ENCODE assay signal across 8 mouse cellular contexts in genomic region chr9:41446431-41447203, GRCm38 (mm10).
DNase-seq lines count a peak whose midpoint lies in the region; ATAC-seq lines count a peak whose summit lies in the region.

No protein-coding gene starts in this region.

- WGBS in embryonic facial prominence, embryonic 11.5 days, result 63% methylated on average over 9 of the region's 9 CpGs
- WGBS in hindbrain, embryonic 14.5 days, result 31% methylated on average over 9 of the region's 9 CpGs
- 57% methylated on average over 9 of the region's 9 CpGs for WGBS in limb, embryonic 11.5 days

- no peaks in the 10 kb centered on the region for H3K27me3 ChIP-seq in embryonic facial prominence, embryonic 11.5 days (ENCODE audit: control insufficient read depth, insufficient read depth, low read length)
- H3K27me3 ChIP-seq in hindbrain, embryonic 14.5 days (ENCODE audit: control insufficient read depth, insufficient read depth, low read length), result no peaks in the 10 kb centered on the region
- H3K27me3 ChIP-seq in limb, embryonic 11.5 days (ENCODE audit: control insufficient read depth, insufficient read depth, low read length), result no peaks in the 10 kb centered on the region

- H3K4me3 ChIP-seq in embryonic facial prominence, embryonic 11.5 days (ENCODE audit: low read depth, low read length), result no peak overlapping the region
- H3K4me3 ChIP-seq in hindbrain, embryonic 14.5 days (replicated peaks; ENCODE audit: low read length), result no peak overlapping the region
- no peak overlapping the region for H3K4me3 ChIP-seq in limb, embryonic 11.5 days (ENCODE audit: low read depth, low read length)

- no peak overlapping the region; the same call in 1 of the 2 replicates for H3K9ac ChIP-seq in embryonic facial prominence, embryonic 11.5 days (replicated peaks; ENCODE audit: low read length)
- H3K9ac ChIP-seq in hindbrain, embryonic 14.5 days, result peak overlapping the region; percentile 53
- H3K9ac ChIP-seq in limb, embryonic 11.5 days (ENCODE audit: low read length), result peak overlapping the region; percentile 41

- DNase-seq in heart, adult 11 months, result peak; percentile 88
- no peak for DNase-seq in heart, postnatal 4 days
- DNase-seq in embryonic facial prominence, embryonic 11.5 days (ENCODE audit: low spot score), result no peak
- peak; percentile 81 for DNase-seq in hindbrain, embryonic 14.5 days (ENCODE audit: low spot score)
- peak; percentile 55 for DNase-seq in limb, embryonic 11.5 days (ENCODE audit: low spot score)
- DNase-seq in right cerebral cortex, postnatal 4 days, result peak; percentile 71
- DNase-seq in thymus, postnatal 4 days, result no peak
- no peak for DNase-seq in adrenal gland, adult 8-10 months

- peak overlapping the region; percentile 84 for H3K27ac ChIP-seq in embryonic facial prominence, embryonic 11.5 days (replicated peaks; ENCODE audit: low read depth, low read length)
- H3K27ac ChIP-seq in hindbrain, embryonic 14.5 days, result peak overlapping the region; percentile 97
- H3K27ac ChIP-seq in limb, embryonic 11.5 days (replicated peaks; ENCODE audit: low read depth, low read length), result peak overlapping the region; percentile 86

- H3K36me3 ChIP-seq in embryonic facial prominence, embryonic 11.5 days (replicated peaks; ENCODE audit: control insufficient read depth, insufficient read depth, low read depth, low read length), result no peaks in the 10 kb centered on the region
- no peaks in the 10 kb centered on the region for H3K36me3 ChIP-seq in hindbrain, embryonic 14.5 days (replicated peaks; ENCODE audit: control insufficient read depth, insufficient read depth)
- no peaks in the 10 kb centered on the region for H3K36me3 ChIP-seq in limb, embryonic 11.5 days (ENCODE audit: control insufficient read depth, insufficient read depth, low read length)

- no peak overlapping the region for H3K4me2 ChIP-seq in embryonic facial prominence, embryonic 11.5 days (ENCODE audit: low read depth, low read length)
- peak overlapping the region; percentile 26 for H3K4me2 ChIP-seq in hindbrain, embryonic 14.5 days (replicated peaks)
- no peak overlapping the region for H3K4me2 ChIP-seq in limb, embryonic 11.5 days (ENCODE audit: low read depth, severe bottlenecking)

- peaks cover 7% of the 10 kb centered on the region; the same call in 1 of the 2 replicates for H3K4me1 ChIP-seq in embryonic facial prominence, embryonic 11.5 days (ENCODE audit: control insufficient read depth, insufficient read depth, low read length)
- peaks cover 45% of the 10 kb centered on the region for H3K4me1 ChIP-seq in hindbrain, embryonic 14.5 days (replicated peaks; ENCODE audit: control insufficient read depth, insufficient read depth, low read length)
- H3K4me1 ChIP-seq in limb, embryonic 11.5 days (ENCODE audit: control insufficient read depth, insufficient read depth, low read length), result peaks cover 26% of the 10 kb centered on the region

- ATAC-seq in embryonic facial prominence, embryonic 11.5 days (replicated peaks; ENCODE audit: insufficient number of reproducible peaks, low FRiP score, low TSS enrichment, low read depth), result peak; percentile 81
- ATAC-seq in hindbrain, embryonic 14.5 days (ENCODE audit: low FRiP score), result peak; percentile 92
- ATAC-seq in limb, embryonic 11.5 days (ENCODE audit: insufficient number of reproducible peaks, low FRiP score, low TSS enrichment, low read depth), result peak; percentile 69

- no peaks in the 10 kb centered on the region for H3K9me3 ChIP-seq in embryonic facial prominence, embryonic 11.5 days (replicated peaks; ENCODE audit: control insufficient read depth, low read length)
- H3K9me3 ChIP-seq in hindbrain, embryonic 14.5 days (ENCODE audit: control insufficient read depth, low read length), result no peaks in the 10 kb centered on the region
- H3K9me3 ChIP-seq in limb, embryonic 11.5 days (ENCODE audit: control insufficient read depth, low read length), result no peaks in the 10 kb centered on the region

Comparison
In these comparisons a context has a peak if more than half of its experiments do, and no peak if none do; other contexts are left out.
1. DNase-seq: peak in heart, adult 11 months (single experiment), hindbrain, embryonic 14.5 days (single experiment), limb, embryonic 11.5 days (single experiment) and right cerebral cortex, postnatal 4 days (single experiment); none in heart, postnatal 4 days (single experiment), embryonic facial prominence, embryonic 11.5 days (single experiment), thymus, postnatal 4 days (single experiment) and adrenal gland, adult 8-10 months (single experiment).
2. Peak in every context shown above with its lines, with median percentiles within 50 percentile points of each other: ATAC-seq and H3K27ac ChIP-seq.